Mouse (Mus musculus): ENCODE results near the gene Acsm5.

The Acsm5 gene

GRCm38 (mm10) chr7:119519163-119519562 lies at the start of gene Acsm5:
Acsm5 (plus strand) TSS chr7:119519463.
- DNase-seq (ENCODE audit: inconsistent ontology term), result no peak

GRCm38 (mm10) chr7:119476500-119477389 lies 42.5 kb upstream of the Acsm5 start:
- no peak for DNase-seq (ENCODE audit: inconsistent ontology term)

GRCm38 (mm10) chr7:119479256-119479655 lies 40.0 kb upstream of the Acsm5 start, which contains the start of gene Umod:
Umod (minus strand) TSS chr7:119479282.
- DNase-seq (ENCODE audit: inconsistent ontology term), result no peak

GRCm38 (mm10) chr7:119484154-119484553 lies 35.1 kb upstream of the Acsm5 start:
- no peak for DNase-seq (ENCODE audit: inconsistent ontology term)

- DNase-seq (ENCODE audit: inconsistent ontology term), result no peak
Observed at GRCm38 (mm10) chr7:119486683-119487082, 32.6 kb upstream of the Acsm5 start.

- DNase-seq (ENCODE audit: inconsistent ontology term), result peak; percentile 32
Observed at GRCm38 (mm10) chr7:119490041-119490780, 29.1 kb upstream of the Acsm5 start.

- no peak for DNase-seq (ENCODE audit: inconsistent ontology term)
Observed at GRCm38 (mm10) chr7:119511143-119511542, 8.1 kb upstream of the Acsm5 start.

GRCm38 (mm10) chr7:119513056-119513455 lies 6.2 kb upstream of the Acsm5 start:
- no peak for DNase-seq (ENCODE audit: inconsistent ontology term)

GRCm38 (mm10) chr7:119515492-119516271 lies 3.6 kb upstream of the Acsm5 start:
- peak; percentile 12 for DNase-seq (ENCODE audit: inconsistent ontology term)

GRCm38 (mm10) chr7:119516272-119516558 lies 3.0 kb upstream of the Acsm5 start:
- no peak for DNase-seq (ENCODE audit: inconsistent ontology term)

GRCm38 (mm10) chr7:119519654-119520053 lies 391 bp downstream of the Acsm5 start:
- DNase-seq (ENCODE audit: inconsistent ontology term), result peak; percentile 18

GRCm38 (mm10) chr7:119521816-119522215 lies 2.6 kb downstream of the Acsm5 start:
- no peak for DNase-seq (ENCODE audit: inconsistent ontology term)

GRCm38 (mm10) chr7:119522385-119522784 lies 3.1 kb downstream of the Acsm5 start:
- no peak for DNase-seq (ENCODE audit: inconsistent ontology term)

GRCm38 (mm10) chr7:119523389-119523788 lies 4.1 kb downstream of the Acsm5 start, which contains the start of gene Pdilt:
Pdilt (minus strand) TSS chr7:119523489.
- DNase-seq (ENCODE audit: inconsistent ontology term), result no peak

- no peak for DNase-seq (ENCODE audit: inconsistent ontology term)
Observed at GRCm38 (mm10) chr7:119525881-119526281, 6.6 kb downstream of the Acsm5 start.

GRCm38 (mm10) chr7:119526486-119526885 lies 7.2 kb downstream of the Acsm5 start:
- DNase-seq (ENCODE audit: inconsistent ontology term), result no peak

- no peak for DNase-seq (ENCODE audit: inconsistent ontology term)
Observed at GRCm38 (mm10) chr7:119527135-119527534, 7.9 kb downstream of the Acsm5 start.

- DNase-seq (ENCODE audit: inconsistent ontology term), result no peak
Observed at GRCm38 (mm10) chr7:119527548-119527947, 8.3 kb downstream of the Acsm5 start.

- DNase-seq (ENCODE audit: inconsistent ontology term), result no peak
Observed at GRCm38 (mm10) chr7:119528617-119529016, 9.4 kb downstream of the Acsm5 start.

- DNase-seq (ENCODE audit: inconsistent ontology term), result no peak
Observed at GRCm38 (mm10) chr7:119532924-119533323, 13.7 kb downstream of the Acsm5 start.

- no peak for DNase-seq (ENCODE audit: inconsistent ontology term)
Observed at GRCm38 (mm10) chr7:119534389-119534788, 15.1 kb downstream of the Acsm5 start.

- no peak for DNase-seq (ENCODE audit: inconsistent ontology term)
Observed at GRCm38 (mm10) chr7:119542445-119542844, 23.2 kb downstream of the Acsm5 start.

Measured in Muller cell, postnatal 12 days (primary cell).